Mouse (Mus musculus): ENCODE results near the gene Lcor. TPM values are rescaled to one million over a fixed set of nuclear protein-coding genes. Genes with fewer than 3 reads are reported as not detected.

Gene Lcor
- polyA plus RNA-seq, 1 experiment, result not detected

DNA sequence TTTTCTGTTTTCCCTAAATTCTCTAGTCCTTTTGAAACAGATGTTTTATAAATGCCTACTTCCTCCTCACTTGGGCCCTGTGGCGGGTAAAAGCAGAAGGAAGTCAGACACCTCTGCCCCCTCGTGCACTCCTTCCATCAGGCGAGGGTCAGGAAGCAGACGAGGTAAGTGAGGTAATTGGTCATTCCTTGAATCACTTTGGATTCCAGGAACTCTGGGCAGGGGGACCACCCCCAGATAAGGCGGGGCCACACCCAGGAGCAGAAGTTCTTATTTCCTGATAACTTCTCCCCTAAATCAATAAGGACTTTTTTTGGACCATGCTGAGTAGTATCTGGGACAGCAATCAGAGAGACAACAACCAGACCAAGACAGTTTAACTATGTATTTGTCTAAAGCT is 36.7 kb upstream of the Lcor start:
- Histone ChIP-seq H3K27ac (ENCODE audit: insufficient read depth, low read depth, low read length) (no peak overlapping the region), H3K4me1 (ENCODE audit: control insufficient read depth, insufficient read depth, low read length) (peaks cover 3% of the 10 kb centered on the region), H3K4me3 (ENCODE audit: insufficient read depth, low read depth, low read length) (no peak overlapping the region)
- TF ChIP-seq POLR2A (IDR thresholded peaks at IDR 0.05; ENCODE audit: insufficient read depth, low read depth, low read length), result no peak
- no peak for TF ChIP-seq CTCF (IDR thresholded peaks at IDR 0.05; ENCODE audit: insufficient read depth, low read depth, low read length)
- 77% methylated on average over 5 of the region's 5 CpGs for WGBS

DNA sequence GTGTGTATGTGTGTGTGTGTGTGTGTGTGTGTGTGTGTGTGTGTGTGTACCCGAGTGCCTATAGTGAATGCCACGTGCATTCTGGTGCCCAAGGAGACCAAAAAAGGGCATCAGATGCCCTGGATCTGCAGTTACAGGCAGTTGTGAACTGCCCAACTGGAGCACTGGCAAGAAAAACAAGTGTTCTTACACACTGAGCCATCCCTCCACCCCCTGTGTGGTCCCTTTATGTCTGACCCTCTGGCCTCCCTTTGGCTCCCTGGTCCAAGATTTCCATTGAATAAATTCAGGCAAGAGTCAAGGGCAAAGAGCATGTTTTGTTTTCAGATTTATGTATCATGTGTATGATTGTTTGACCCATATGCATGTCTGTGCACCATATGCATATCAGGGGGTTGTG is 35.3 kb upstream of the Lcor start:
- Histone ChIP-seq H3K4me1 (ENCODE audit: control insufficient read depth, insufficient read depth, low read length) (peaks cover 1% of the 10 kb centered on the region), H3K27ac (ENCODE audit: insufficient read depth, low read depth, low read length) (no peak overlapping the region), H3K4me3 (ENCODE audit: insufficient read depth, low read depth, low read length) (no peak overlapping the region)
- WGBS, result 91% methylated on average over 2 of the region's 2 CpGs
- TF ChIP-seq POLR2A (IDR thresholded peaks at IDR 0.05; ENCODE audit: insufficient read depth, low read depth, low read length) (no peak), CTCF (IDR thresholded peaks at IDR 0.05; ENCODE audit: insufficient read depth, low read depth, low read length) (no peak)

- 79% methylated on average over 2 of the region's 2 CpGs for WGBS
- no peak overlapping the region for H3K27ac ChIP-seq (ENCODE audit: insufficient read depth, low read depth, low read length)
- H3K4me3 ChIP-seq (ENCODE audit: insufficient read depth, low read depth, low read length), result no peak overlapping the region
- TF ChIP-seq CTCF (IDR thresholded peaks at IDR 0.05; ENCODE audit: insufficient read depth, low read depth, low read length), result no peak
- no peak for TF ChIP-seq POLR2A (IDR thresholded peaks at IDR 0.05; ENCODE audit: insufficient read depth, low read depth, low read length)
- H3K4me1 ChIP-seq (ENCODE audit: control insufficient read depth, insufficient read depth, low read length), result no peaks in the 10 kb centered on the region
Observed at GRCm38 (mm10) chr19:41447760-41448159, 34.7 kb upstream of the Lcor start.

- WGBS, result 61% methylated on average over 7 of the region's 7 CpGs
Observed at GRCm38 (mm10) chr19:41449415-41450075, 32.9 kb upstream of the Lcor start.

GRCm38 (mm10) chr19:41452166-41452565 is 30.3 kb upstream of the Lcor start:
- no peak for TF ChIP-seq POLR2A (IDR thresholded peaks at IDR 0.05; ENCODE audit: insufficient read depth, low read depth, low read length)
- no peak for TF ChIP-seq CTCF (IDR thresholded peaks at IDR 0.05; ENCODE audit: insufficient read depth, low read depth, low read length)
- Histone ChIP-seq H3K27ac (ENCODE audit: insufficient read depth, low read depth, low read length) (no peak overlapping the region), H3K4me1 (ENCODE audit: control insufficient read depth, insufficient read depth, low read length) (no peaks in the 10 kb centered on the region), H3K4me3 (ENCODE audit: insufficient read depth, low read depth, low read length) (no peak overlapping the region)
- WGBS, result 17% methylated on average over 3 of the region's 3 CpGs

More at GRCm38 (mm10) chr19:41449415-41450075, 32.9 kb upstream of the Lcor start:
- Histone ChIP-seq H3K4me1 (ENCODE audit: control insufficient read depth, insufficient read depth, low read length) (no peaks in the 10 kb centered on the region), H3K4me3 (ENCODE audit: insufficient read depth, low read depth, low read length) (no peak overlapping the region), H3K27ac (ENCODE audit: insufficient read depth, low read depth, low read length) (no peak overlapping the region)
- TF ChIP-seq POLR2A (IDR thresholded peaks at IDR 0.05; ENCODE audit: insufficient read depth, low read depth, low read length), result no peak
- no peak for TF ChIP-seq CTCF (IDR thresholded peaks at IDR 0.05; ENCODE audit: insufficient read depth, low read depth, low read length)

GRCm38 (mm10) chr19:41454601-41455000 is 27.8 kb upstream of the Lcor start:
- H3K4me1 ChIP-seq (ENCODE audit: control insufficient read depth, insufficient read depth, low read length), result no peaks in the 10 kb centered on the region
- WGBS, result 88% methylated on average over 6 of the region's 7 CpGs

GRCm38 (mm10) chr19:41455091-41455626 is 27.3 kb upstream of the Lcor start:
- 72% methylated on average over 6 of the region's 6 CpGs for WGBS
- no peak overlapping the region for H3K4me3 ChIP-seq (ENCODE audit: insufficient read depth, low read depth, low read length)
- H3K4me1 ChIP-seq (ENCODE audit: control insufficient read depth, insufficient read depth, low read length), result no peaks in the 10 kb centered on the region
- TF ChIP-seq POLR2A (IDR thresholded peaks at IDR 0.05; ENCODE audit: insufficient read depth, low read depth, low read length) (no peak), CTCF (IDR thresholded peaks at IDR 0.05; ENCODE audit: insufficient read depth, low read depth, low read length) (no peak)
- no peak overlapping the region for H3K27ac ChIP-seq (ENCODE audit: insufficient read depth, low read depth, low read length)

More at GRCm38 (mm10) chr19:41454601-41455000, 27.8 kb upstream of the Lcor start:
- no peak overlapping the region for H3K27ac ChIP-seq (ENCODE audit: insufficient read depth, low read depth, low read length)
- no peak overlapping the region for H3K4me3 ChIP-seq (ENCODE audit: insufficient read depth, low read depth, low read length)
- TF ChIP-seq CTCF (IDR thresholded peaks at IDR 0.05; ENCODE audit: insufficient read depth, low read depth, low read length) (no peak), POLR2A (IDR thresholded peaks at IDR 0.05; ENCODE audit: insufficient read depth, low read depth, low read length) (no peak)

GRCm38 (mm10) chr19:41457181-41457580 is 25.3 kb upstream of the Lcor start:
- 92% methylated on average over 5 of the region's 5 CpGs for WGBS
- Histone ChIP-seq H3K4me1 (ENCODE audit: control insufficient read depth, insufficient read depth, low read length) (no peaks in the 10 kb centered on the region), H3K27ac (ENCODE audit: insufficient read depth, low read depth, low read length) (no peak overlapping the region), H3K4me3 (ENCODE audit: insufficient read depth, low read depth, low read length) (no peak overlapping the region)
- TF ChIP-seq POLR2A (IDR thresholded peaks at IDR 0.05; ENCODE audit: insufficient read depth, low read depth, low read length) (no peak), CTCF (IDR thresholded peaks at IDR 0.05; ENCODE audit: insufficient read depth, low read depth, low read length) (no peak)

DNA sequence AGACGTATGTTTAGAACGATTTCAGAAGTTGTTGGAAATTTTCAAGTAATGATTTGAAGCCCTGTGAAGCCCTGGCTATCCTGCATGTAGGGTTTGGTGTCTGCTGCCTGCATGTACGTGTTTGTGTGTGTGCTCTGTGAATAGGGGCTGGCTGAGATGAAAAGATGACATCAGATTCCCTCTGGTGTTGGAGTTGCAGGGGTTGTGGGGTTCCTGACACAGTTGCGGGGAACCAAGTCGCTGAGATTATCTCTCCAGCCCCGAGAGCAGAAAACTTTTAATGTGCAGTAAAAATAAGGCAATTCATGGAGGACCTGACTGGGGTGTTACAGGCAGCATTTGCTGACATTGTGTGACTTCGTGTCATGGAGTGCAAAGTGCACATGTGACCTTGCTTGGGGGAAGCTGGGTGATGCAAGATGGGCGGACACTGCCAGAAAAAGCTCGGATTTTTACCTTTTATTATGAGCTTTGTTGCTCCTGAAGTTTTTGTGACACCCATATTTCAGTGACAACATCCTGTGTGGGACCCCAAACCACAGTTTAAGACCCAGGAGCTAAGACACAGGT is 20.2 kb upstream of the Lcor start:
- H3K27ac ChIP-seq (ENCODE audit: insufficient read depth, low read depth, low read length), result no peak overlapping the region
- no peaks in the 10 kb centered on the region for H3K4me1 ChIP-seq (ENCODE audit: control insufficient read depth, insufficient read depth, low read length)
- TF ChIP-seq CTCF (IDR thresholded peaks at IDR 0.05; ENCODE audit: insufficient read depth, low read depth, low read length) (no peak), POLR2A (IDR thresholded peaks at IDR 0.05; ENCODE audit: insufficient read depth, low read depth, low read length) (no peak)
- no peak overlapping the region for H3K4me3 ChIP-seq (ENCODE audit: insufficient read depth, low read depth, low read length)
- 84% methylated on average over 9 of the region's 9 CpGs for WGBS

All from olfactory bulb, adult 2 months (tissue).